Mouse (Mus musculus): ENCODE data around the gene Auh.

Auh gene

GRCm38 (mm10) chr13:52813750-52814149, 115.7 kb downstream of the Auh start:
- in situ Hi-C loops (cut with MboI; ENCODE audit: unreplicated experiment in 2 of 2): no loop called here

- in situ Hi-C loops (cut with MboI; ENCODE audit: unreplicated experiment in 2 of 2): no loop called here
Observed at GRCm38 (mm10) chr13:52812549-52813515, 116.6 kb downstream of the Auh start.

GRCm38 (mm10) chr13:52807722-52808121, 121.8 kb downstream of the Auh start:
- in situ Hi-C loops (cut with MboI; ENCODE audit: unreplicated experiment in 2 of 2): no loop called here

GRCm38 (mm10) chr13:52806029-52806428, 123.5 kb downstream of the Auh start:
- in situ Hi-C loops (cut with MboI; ENCODE audit: unreplicated experiment in 2 of 2): no loop called here

GRCm38 (mm10) chr13:52805581-52805980, 123.9 kb downstream of the Auh start:
- in situ Hi-C loops (cut with MboI; ENCODE audit: unreplicated experiment in 2 of 2): no loop called here

GRCm38 (mm10) chr13:52802482-52802881, 127.0 kb downstream of the Auh start:
- in situ Hi-C loops (cut with MboI; ENCODE audit: unreplicated experiment in 2 of 2): no loop called here

GRCm38 (mm10) chr13:52800687-52801341, 128.7 kb downstream of the Auh start:
- in situ Hi-C loops (cut with MboI; ENCODE audit: unreplicated experiment in 2 of 2): no loop called here

GRCm38 (mm10) chr13:52800091-52800490, 129.4 kb downstream of the Auh start:
- in situ Hi-C loops (cut with MboI; ENCODE audit: unreplicated experiment in 2 of 2): no loop called here

- in situ Hi-C loops (cut with MboI; ENCODE audit: unreplicated experiment in 2 of 2): no loop called here
Observed at GRCm38 (mm10) chr13:52794232-52794631, 135.2 kb downstream of the Auh start.

- in situ Hi-C loops (cut with MboI; ENCODE audit: unreplicated experiment in 2 of 2): no loop called here
Observed at GRCm38 (mm10) chr13:52793434-52793989, 136.0 kb downstream of the Auh start.

- in situ Hi-C loops (cut with MboI; ENCODE audit: unreplicated experiment in 2 of 2): no loop called here
Observed at GRCm38 (mm10) chr13:52792242-52792844, 137.1 kb downstream of the Auh start.

GRCm38 (mm10) chr13:52790894-52791293, 138.6 kb downstream of the Auh start:
- in situ Hi-C loops (cut with MboI; ENCODE audit: unreplicated experiment in 2 of 2): no loop called here

Measured in v-Abl transformed pro-B cells (cell line).